17 mouse cellular contexts compared by ENCODE assay signal in the genomic region with DNA sequence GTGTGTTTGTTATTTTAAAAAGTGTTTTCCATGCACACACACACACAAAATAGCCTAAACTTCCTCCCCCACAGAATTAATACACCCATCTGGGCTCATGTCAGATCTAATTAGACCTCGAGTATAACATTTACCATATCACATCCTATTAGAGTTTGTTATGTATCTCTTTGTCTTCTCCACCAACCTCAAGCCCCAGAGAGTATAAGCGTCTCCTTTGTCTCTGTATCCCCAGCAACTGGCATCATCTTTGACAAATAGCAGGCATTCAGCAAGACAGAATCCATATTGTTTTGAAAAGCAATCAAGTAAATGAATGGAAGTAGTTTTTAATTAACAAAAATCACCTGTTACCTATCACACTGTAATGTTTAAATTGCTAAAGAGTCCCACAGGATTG.
"Had no signal": no experiment of that assay in that cellular context is flagged by ENCODE, and none has a peak within 500 bp of the region (broad histone marks: within the 10 kb centered on the region; RNA-seq: fewer than 3 reads in every experiment).

No protein-coding gene starts in this region.

- H3K9ac ChIP-seq: limb, embryonic 12.5 days; liver, embryonic 13.5 days; liver, postnatal 0 days; lung, embryonic 15.5 days; stomach, embryonic 15.5 days had no signal

- DNase-seq: kidney, adult 9 months; kidney, postnatal 36 days; liver; liver, embryonic 13.5 days; liver, postnatal 0 days; lung, postnatal 14 days; right cerebral cortex, postnatal 14 days; thymus, adult 2 months; thymus, postnatal 25 days had no signal

- H3K4me1 ChIP-seq: liver, embryonic 13.5 days; lung, embryonic 15.5 days; megakaryocyte, embryonic 14.5 days; stomach, embryonic 15.5 days had no signal

- H3K9me3 ChIP-seq: limb, embryonic 12.5 days; liver, embryonic 13.5 days; lung, embryonic 15.5 days; megakaryocyte, embryonic 14.5 days; stomach, embryonic 15.5 days had no signal

- H3K4me2 ChIP-seq: limb, embryonic 12.5 days; liver, embryonic 13.5 days; lung, embryonic 15.5 days; midbrain, embryonic 11.5 days; stomach, embryonic 15.5 days had no signal

- H3K27me3 ChIP-seq: limb, embryonic 12.5 days; liver, embryonic 13.5 days; lung, embryonic 15.5 days; megakaryocyte, embryonic 14.5 days; stomach, embryonic 15.5 days had no signal

- H3K4me3 ChIP-seq: limb, embryonic 12.5 days; liver, embryonic 13.5 days; lung, embryonic 15.5 days; megakaryocyte, embryonic 14.5 days; stomach, embryonic 15.5 days had no signal

- H3K27ac ChIP-seq: kidney, postnatal 0 days; limb, embryonic 12.5 days; liver, embryonic 13.5 days; lung, embryonic 15.5 days; macrophage; stomach, embryonic 15.5 days had no signal

- ATAC-seq: intestine, postnatal 0 days; liver, postnatal 0 days had no signal

- H3K36me3 ChIP-seq: limb, embryonic 12.5 days; liver, embryonic 13.5 days; lung, embryonic 15.5 days; stomach, embryonic 15.5 days had no signal
